Mouse (Mus musculus) liver, embryonic 18 days (tissue): ENCODE measurements around the gene Esp36. TPM values are rescaled to one million over a fixed set of nuclear protein-coding genes. Genes with fewer than 3 reads are reported as not detected.

Source experiments
- polyA plus RNA-seq: library from polyadenylated mRNA; depleted of rRNA; stranded (reverse); fragments of >200 nt; gene quantifications from 2 replicates; pipeline ENCODE4 v1.2.3, GENCODE M21; 2012; rRNA removed

Esp36 gene
- polyA plus RNA-seq = not detected in 2 replicates

GRCm38 (mm10) chr17:38420085-38420484, at the start of gene Esp36:
Gene Esp36 (minus strand): TSS chr17:38420185.

Other genes with a start within 250 kb of the Esp36 start
- gene Olfr134, start 248.8 kb downstream of the Esp36 start, polyA plus RNA-seq = not detected in 2 replicates
- gene Olfr135, start 215.8 kb downstream of the Esp36 start, polyA plus RNA-seq = not detected in 2 replicates
- gene Olfr138, start 159.2 kb downstream of the Esp36 start, polyA plus RNA-seq = not detected in 2 replicates
- gene Olfr137, start 112.6 kb downstream of the Esp36 start, polyA plus RNA-seq = not detected in 2 replicates
- not detected in 2 replicates for gene Olfr136, start 90.4 kb downstream of the Esp36 start, polyA plus RNA-seq
- gene Esp34, start 134.0 kb upstream of the Esp36 start, polyA plus RNA-seq = not detected in 2 replicates
- not detected in 2 replicates for gene Esp31, start 219.3 kb upstream of the Esp36 start, polyA plus RNA-seq